Mouse (Mus musculus): ENCODE data around the gene Cbx4. TPM values are rescaled to one million over a fixed set of nuclear protein-coding genes. Genes with fewer than 3 reads are reported as not detected.

The Cbx4 gene
- total and polyA plus RNA-seq, 3 experiments, result 4.7 to 12.3 (median 8.1) TPM

DNA sequence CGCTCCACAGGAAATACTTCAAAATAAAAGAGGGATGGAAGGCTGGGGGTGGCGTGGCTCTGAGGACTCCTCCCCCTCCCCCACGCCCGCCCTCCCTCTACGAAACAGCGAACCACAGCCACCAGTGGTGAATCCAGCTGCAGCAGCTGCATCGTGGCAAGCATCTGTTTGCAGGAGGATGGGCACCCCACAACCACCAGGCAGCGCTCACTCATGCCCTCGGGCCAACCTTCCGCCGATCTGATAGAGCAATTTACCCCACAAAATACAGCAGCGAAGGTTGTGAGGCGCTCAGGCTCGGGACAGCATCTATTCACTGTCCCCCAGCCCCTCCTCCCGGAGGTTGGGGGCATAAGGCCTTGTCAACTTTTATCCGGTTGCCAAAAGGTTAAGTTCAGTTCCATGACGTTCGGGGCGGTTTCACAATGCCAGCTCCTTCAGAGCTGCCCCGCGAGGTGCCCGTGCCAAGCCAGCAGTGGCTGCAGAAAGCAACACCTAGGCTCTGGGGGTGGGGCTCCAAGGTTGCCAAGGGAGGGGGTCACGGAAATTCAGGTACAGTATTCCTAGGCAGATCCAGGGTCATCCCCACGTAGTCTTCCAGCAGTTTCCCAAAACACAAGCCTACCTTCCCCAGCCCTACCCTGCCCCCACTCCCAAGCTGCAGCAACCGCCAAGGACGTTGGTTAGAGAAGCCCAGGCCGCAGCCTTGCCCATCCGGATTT is 2.1 kb downstream of the Cbx4 start:
- 21% methylated on average over 28 of the region's 28 CpGs for WGBS
- peak overlapping the region; percentile 49 for H3K9ac ChIP-seq (ENCODE audit: low read depth, low read length)
- peak; percentile 68 to 72 for DNase-seq
- H3K4me1 ChIP-seq (ENCODE audit: control insufficient read depth, insufficient read depth, low read length), result peaks cover 10% of the 10 kb centered on the region
- no peaks in the 10 kb centered on the region for H3K36me3 ChIP-seq (ENCODE audit: control insufficient read depth, insufficient read depth, low read length)
- peaks cover 3% of the 10 kb centered on the region for H3K27me3 ChIP-seq (ENCODE audit: control insufficient read depth, insufficient read depth, low read length)
- intact Hi-C loops (cut with DNase I), result loop anchor here (2.0 kb wide), 1 partner anchor 41 kb away; no protein-coding TSS in a partner anchor
- TF ChIP-seq POLR2A (IDR thresholded peaks at IDR 0.05; ENCODE audit: insufficient read depth, low read depth, low read length) (no peak), CTCF (IDR thresholded peaks at IDR 0.05) (no peak), EP300 (IDR thresholded peaks at IDR 0.05; ENCODE audit: insufficient read depth, low read depth, low read length) (no peak)
- H3K4me3 ChIP-seq, result peak overlapping the region; percentile 50
- H3K79me2 ChIP-seq (replicated peaks; ENCODE audit: control insufficient read depth, insufficient read depth, low read length), result no peaks in the 10 kb centered on the region; the same call in 1 of the 2 replicates
- H3K27ac ChIP-seq, result peak overlapping the region; percentile 84

DNA sequence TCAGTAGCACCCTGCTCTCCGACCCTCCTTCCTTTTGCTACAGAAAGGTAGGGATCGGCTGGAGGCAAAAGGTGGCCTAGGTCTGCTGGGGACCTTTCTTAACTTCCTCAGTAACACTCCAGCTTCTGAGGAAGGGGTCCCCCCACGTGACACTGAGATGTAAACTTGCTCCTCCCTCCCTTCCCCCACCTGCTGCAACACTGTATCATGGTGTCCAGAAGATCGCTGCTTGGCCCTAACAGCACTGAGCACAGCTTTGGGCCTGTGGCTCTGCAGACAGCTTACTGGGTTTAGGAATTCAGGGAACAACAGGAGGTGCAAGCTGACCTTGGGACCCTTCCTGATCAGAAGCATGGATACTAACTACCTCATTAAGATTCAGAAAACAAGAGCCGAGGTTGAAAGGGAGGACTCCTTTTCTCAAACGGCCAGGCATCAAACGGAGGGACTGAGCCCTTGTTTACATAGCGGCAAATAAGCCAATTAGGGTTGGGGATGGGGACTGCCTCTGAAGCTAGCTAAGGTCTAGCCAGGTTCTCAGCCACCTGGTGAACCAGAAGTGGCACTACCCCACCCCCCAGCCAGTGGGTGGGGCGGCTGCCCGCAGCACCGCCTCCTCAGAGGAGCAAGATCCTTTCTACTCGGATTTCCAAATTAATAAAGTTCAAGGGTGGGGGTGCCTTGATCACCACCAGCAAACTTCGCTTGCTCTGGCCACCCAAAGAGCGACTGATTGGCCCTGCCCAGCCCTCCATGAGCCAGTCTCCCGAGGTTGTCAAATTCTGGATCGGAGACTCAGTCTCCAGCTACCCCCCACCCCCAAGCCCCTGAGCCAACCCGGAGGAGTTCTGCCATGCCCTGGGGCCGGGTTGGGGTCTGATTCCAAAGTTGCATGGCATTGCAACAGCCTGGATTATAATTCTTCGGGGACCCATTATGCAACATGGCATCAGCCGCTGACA is 3.1 kb downstream of the Cbx4 start:
- H3K27me3 ChIP-seq (ENCODE audit: control insufficient read depth, insufficient read depth, low read length), result no peaks in the 10 kb centered on the region

DNA sequence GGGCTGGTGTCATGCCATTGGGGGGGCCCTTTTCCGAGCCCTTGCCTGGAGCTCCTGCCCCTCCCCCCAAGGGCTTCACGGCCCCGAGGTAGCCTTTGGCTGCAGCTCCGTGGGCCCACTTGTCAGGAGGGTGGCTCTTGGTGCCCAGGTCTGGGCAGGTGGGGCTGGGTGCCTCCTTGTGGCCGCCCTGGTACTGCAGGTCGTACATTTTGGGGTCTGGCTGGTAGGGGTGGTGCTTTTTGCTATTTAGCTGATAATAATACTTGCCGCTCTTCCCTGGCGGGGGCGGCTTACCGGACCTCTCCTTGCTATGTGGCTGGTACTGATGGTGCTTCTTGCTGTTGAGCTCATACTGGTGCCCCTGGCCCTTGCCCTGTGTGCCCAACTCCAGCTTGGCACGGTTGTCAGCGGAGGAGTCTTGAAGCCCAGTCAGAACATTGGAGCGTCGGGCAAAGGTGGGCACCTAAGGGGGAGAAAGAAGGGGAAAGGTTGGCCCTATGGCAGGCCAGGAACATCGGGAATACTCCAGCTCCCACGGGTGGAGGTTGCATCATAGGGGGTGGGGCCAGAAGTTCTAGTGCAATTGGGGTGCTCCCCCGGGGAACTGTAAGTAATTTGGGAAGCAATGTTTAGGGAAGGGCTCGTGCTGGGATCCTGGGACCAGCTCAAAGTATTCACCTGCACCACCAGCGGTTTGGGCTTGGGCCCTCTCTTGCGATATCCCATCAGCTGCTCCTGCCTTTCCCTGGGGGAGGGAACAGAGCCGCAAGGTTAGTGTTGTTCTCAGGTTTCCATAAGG is 4.0 kb downstream of the Cbx4 start:
- H3K36me3 ChIP-seq (ENCODE audit: control insufficient read depth, insufficient read depth, low read length), result no peaks in the 10 kb centered on the region
- no peak overlapping the region for H3K4me3 ChIP-seq
- TF ChIP-seq POLR2A (IDR thresholded peaks at IDR 0.05; ENCODE audit: insufficient read depth, low read depth, low read length) (no peak), CTCF (IDR thresholded peaks at IDR 0.05) (peak; percentile 78), EP300 (IDR thresholded peaks at IDR 0.05; ENCODE audit: insufficient read depth, low read depth, low read length) (no peak)
- no peak overlapping the region for H3K27ac ChIP-seq
- WGBS, result 61% methylated on average over 21 of the region's 21 CpGs
- no peaks in the 10 kb centered on the region for H3K27me3 ChIP-seq (ENCODE audit: control insufficient read depth, insufficient read depth, low read length)
- intact Hi-C loops (cut with DNase I), result no loop called here
- peak; percentile 43 to 68 for DNase-seq
- peaks cover 9% of the 10 kb centered on the region for H3K4me1 ChIP-seq (ENCODE audit: control insufficient read depth, insufficient read depth, low read length)
- no peak overlapping the region for H3K9ac ChIP-seq (ENCODE audit: low read depth, low read length)
- H3K79me2 ChIP-seq (replicated peaks; ENCODE audit: control insufficient read depth, insufficient read depth, low read length), result no peaks in the 10 kb centered on the region; the same call in 1 of the 2 replicates

More for the DNA sequence above, 3.1 kb downstream of the Cbx4 start:
- Histone ChIP-seq H3K9ac (ENCODE audit: low read depth, low read length) (no peak overlapping the region), H3K79me2 (replicated peaks; ENCODE audit: control insufficient read depth, insufficient read depth, low read length) (no peaks in the 10 kb centered on the region; the same call in 1 of the 2 replicates), H3K4me3 (no peak overlapping the region), H3K4me1 (ENCODE audit: control insufficient read depth, insufficient read depth, low read length) (peaks cover 10% of the 10 kb centered on the region), H3K27ac (no peak overlapping the region), H3K36me3 (ENCODE audit: control insufficient read depth, insufficient read depth, low read length) (no peaks in the 10 kb centered on the region)
- DNase-seq, result no peak
- intact Hi-C loops (cut with DNase I), result no loop called here
- TF ChIP-seq POLR2A (IDR thresholded peaks at IDR 0.05; ENCODE audit: insufficient read depth, low read depth, low read length), result no peak
- TF ChIP-seq EP300 (IDR thresholded peaks at IDR 0.05; ENCODE audit: insufficient read depth, low read depth, low read length), result no peak
- TF ChIP-seq CTCF (IDR thresholded peaks at IDR 0.05), result no peak
- 75% methylated on average over 20 of the region's 20 CpGs for WGBS

DNA sequence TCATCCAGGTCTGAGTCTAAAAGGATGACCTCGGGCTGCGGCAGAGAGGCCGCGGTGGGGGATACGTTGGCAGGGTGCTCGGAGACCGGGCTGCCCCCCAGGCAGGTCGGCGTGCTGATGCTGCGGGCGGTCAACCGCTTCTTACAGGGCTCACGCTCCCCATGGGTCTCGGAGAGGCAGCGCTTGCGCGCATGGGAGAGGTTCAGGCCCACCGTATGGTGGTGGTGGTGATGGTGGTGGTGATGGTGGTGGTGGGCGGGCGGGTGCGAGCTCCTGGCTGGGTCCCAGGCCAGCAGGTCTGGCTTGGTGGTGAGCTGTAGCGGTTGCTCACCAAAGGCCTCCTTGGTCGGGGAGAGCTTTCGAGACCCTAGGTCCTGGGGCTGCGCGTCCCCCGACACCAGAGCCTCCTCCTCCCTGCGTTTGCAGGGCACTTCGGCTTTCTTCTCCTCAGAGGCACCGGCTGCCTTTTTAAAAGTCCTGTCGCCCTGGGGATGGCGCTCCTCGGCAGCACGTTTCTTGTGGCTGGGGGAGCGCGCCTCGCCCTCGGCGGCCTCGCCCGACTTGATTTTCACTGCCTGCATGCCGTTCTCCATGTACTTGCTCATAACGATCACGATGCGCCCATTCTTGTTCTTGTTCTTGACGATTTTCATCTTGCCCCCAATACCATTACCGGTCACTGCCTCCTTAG is 4.7 kb downstream of the Cbx4 start:
- H3K27ac ChIP-seq, result no peak overlapping the region
- intact Hi-C loops (cut with DNase I), result no loop called here
- DNase-seq, result no peak
- H3K27me3 ChIP-seq (ENCODE audit: control insufficient read depth, insufficient read depth, low read length), result no peaks in the 10 kb centered on the region
- H3K36me3 ChIP-seq (ENCODE audit: control insufficient read depth, insufficient read depth, low read length), result no peaks in the 10 kb centered on the region
- TF ChIP-seq POLR2A (IDR thresholded peaks at IDR 0.05; ENCODE audit: insufficient read depth, low read depth, low read length) (no peak), EP300 (IDR thresholded peaks at IDR 0.05; ENCODE audit: insufficient read depth, low read depth, low read length) (no peak), CTCF (IDR thresholded peaks at IDR 0.05) (no peak)
- no peak overlapping the region for H3K9ac ChIP-seq (ENCODE audit: low read depth, low read length)
- no peak overlapping the region for H3K4me3 ChIP-seq
- H3K4me1 ChIP-seq (ENCODE audit: control insufficient read depth, insufficient read depth, low read length), result peaks cover 8% of the 10 kb centered on the region
- 87% methylated on average over 47 of the region's 47 CpGs for WGBS
- H3K79me2 ChIP-seq (replicated peaks; ENCODE audit: control insufficient read depth, insufficient read depth, low read length), result no peaks in the 10 kb centered on the region; the same call in 1 of the 2 replicates
